Comparison of ENCODE assay signal across 8 mouse cellular contexts in genomic region chr8:120489142-120489754, GRCm38 (mm10).
DNase-seq lines count a peak whose midpoint lies in the region; ATAC-seq and TF ChIP-seq lines count a peak whose summit lies in the region.

No protein-coding gene starts in this region.

- peak overlapping the region; percentile 95 for H3K27ac ChIP-seq in cortical plate, adult 2 months (ENCODE audit: insufficient read depth, low read length)
- H3K27ac ChIP-seq in heart, embryonic 15.5 days: peak overlapping the region; percentile 92
- H3K27ac ChIP-seq in kidney, postnatal 0 days: peak overlapping the region; percentile 89

- DNase-seq in right cerebral cortex, adult 18-20 months: peak; percentile 54
- no peak for DNase-seq in right cerebral cortex, postnatal 36 days (ENCODE audit: low spot score in 2 of 2)
- no peak for DNase-seq in kidney, postnatal 0 days (ENCODE audit: low spot score)
- DNase-seq in lung, postnatal 25 days (ENCODE audit: low spot score): peak; percentile 75
- peak; percentile 68 for DNase-seq in right cerebral cortex, postnatal 25 days
- peak; percentile 49 to 63 for DNase-seq in urinary bladder, postnatal 36 days (ENCODE audit: low spot score in 2 of 2)

- H3K9ac ChIP-seq in heart, embryonic 15.5 days: peak overlapping the region; percentile 70
- H3K9ac ChIP-seq in kidney, postnatal 0 days (ENCODE audit: low read depth, low read length): peak overlapping the region; percentile 73

- H3K36me3 ChIP-seq in heart, embryonic 15.5 days: no peaks in the 10 kb centered on the region
- no peaks in the 10 kb centered on the region for H3K36me3 ChIP-seq in kidney, postnatal 0 days (ENCODE audit: insufficient read depth, low read length)

- WGBS in heart, embryonic 15.5 days: under 1% methylated on average over 73 of the region's 73 CpGs
- WGBS in kidney, postnatal 0 days: under 1% methylated on average over 73 of the region's 73 CpGs

- ATAC-seq in heart, embryonic 15.5 days (replicated peaks; ENCODE audit: insufficient number of reproducible peaks, insufficient read depth, low FRiP score, low read depth): no peak
- no peak for ATAC-seq in kidney, postnatal 0 days (replicated peaks; ENCODE audit: low FRiP score, low read depth)

- H3K4me3 ChIP-seq in cortical plate, adult 2 months (ENCODE audit: insufficient read depth, low read length): peak overlapping the region; percentile 49
- H3K4me3 ChIP-seq in heart, embryonic 15.5 days: peak overlapping the region; percentile 87
- peak overlapping the region; percentile 69 for H3K4me3 ChIP-seq in kidney, postnatal 0 days (replicated peaks; ENCODE audit: low read depth, low read length)

- peak overlapping the region; percentile 93 for H3K4me2 ChIP-seq in heart, embryonic 15.5 days
- H3K4me2 ChIP-seq in kidney, postnatal 0 days (ENCODE audit: low read length): peak overlapping the region; percentile 97

- TF ChIP-seq CTCF in cortical plate, adult 2 months (IDR thresholded peaks at IDR 0.05; ENCODE audit: extremely low read depth, insufficient read depth, low read length): no peak
- no peak for TF ChIP-seq CTCF in kidney, postnatal 0 days (IDR thresholded peaks at IDR 0.05; ENCODE audit: low read depth)

- no peaks in the 10 kb centered on the region for H3K27me3 ChIP-seq in heart, embryonic 15.5 days
- no peaks in the 10 kb centered on the region for H3K27me3 ChIP-seq in kidney, postnatal 0 days (ENCODE audit: insufficient read depth, low read length)

- no peak for TF ChIP-seq POLR2A in cortical plate, adult 2 months (IDR thresholded peaks at IDR 0.05; ENCODE audit: extremely low read depth, insufficient read depth, low read length)

- no peaks in the 10 kb centered on the region for H3K9me3 ChIP-seq in heart, embryonic 15.5 days (replicated peaks)
- no peaks in the 10 kb centered on the region for H3K9me3 ChIP-seq in kidney, postnatal 0 days (replicated peaks; ENCODE audit: low read length)

- peaks cover 11% of the 10 kb centered on the region for H3K4me1 ChIP-seq in cortical plate, adult 2 months (ENCODE audit: control insufficient read depth, insufficient read depth, low read length)
- H3K4me1 ChIP-seq in heart, embryonic 15.5 days (replicated peaks): peaks cover 77% of the 10 kb centered on the region
- peaks cover 57% of the 10 kb centered on the region for H3K4me1 ChIP-seq in kidney, postnatal 0 days (replicated peaks; ENCODE audit: insufficient read depth, low read length)

Comparison
In these comparisons a context has a peak if more than half of its experiments do, and no peak if none do; other contexts are left out.
1. DNase-seq: peak in right cerebral cortex, adult 18-20 months (single experiment), lung, postnatal 25 days (single experiment), right cerebral cortex, postnatal 25 days (single experiment) and urinary bladder, postnatal 36 days (2 of 2); none in right cerebral cortex, postnatal 36 days (0 of 2) and kidney, postnatal 0 days (single experiment).
2. Peak in every context shown above with its lines, with median percentiles within 50 percentile points of each other: H3K27ac ChIP-seq and H3K4me3 ChIP-seq.